Mouse (Mus musculus): Measurements from ENCODE around the gene Slc4a1. TPM values are rescaled to one million over a fixed set of nuclear protein-coding genes. Genes with fewer than 3 reads are reported as not detected.

Gene Slc4a1
- polyA plus RNA-seq, 1 experiment from 2014 or later: 4.4 TPM

DNA sequence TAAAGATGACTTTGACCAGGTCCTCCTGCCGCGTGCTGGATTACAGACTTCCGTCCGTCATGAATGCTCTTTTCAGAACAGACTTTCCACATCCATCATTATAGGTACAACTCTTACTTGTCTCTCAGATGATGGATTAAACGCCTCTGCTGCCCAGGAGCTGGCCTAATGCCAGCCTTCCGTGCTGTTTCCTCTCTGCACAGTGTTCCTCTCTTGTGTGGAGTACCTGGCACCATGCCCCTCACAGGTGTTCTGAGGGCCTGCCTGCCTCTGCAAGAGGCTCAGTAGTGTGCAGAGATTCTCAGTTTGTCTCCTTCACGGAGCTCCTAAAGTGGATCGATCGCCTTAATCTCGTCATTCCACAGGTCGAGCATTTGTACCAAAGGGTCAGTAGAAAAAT, 26.8 kb downstream of the Slc4a1 start:
- no peak overlapping the region for H3K9ac ChIP-seq
- no peaks in the 10 kb centered on the region for H3K36me3 ChIP-seq
- 77% methylated on average over 11 of the region's 11 CpGs for WGBS
- no peak overlapping the region for H3K27ac ChIP-seq
- no peak overlapping the region for H3K4me3 ChIP-seq
- no peaks in the 10 kb centered on the region for H3K9me3 ChIP-seq
- ATAC-seq (ENCODE audit: low FRiP score): no peak
- peaks cover 11% of the 10 kb centered on the region for H3K4me1 ChIP-seq (replicated peaks)
- no peaks in the 10 kb centered on the region for H3K27me3 ChIP-seq
- H3K4me2 ChIP-seq: no peak overlapping the region

- no peak overlapping the region for H3K27ac ChIP-seq
- no peaks in the 10 kb centered on the region for H3K9me3 ChIP-seq
- H3K9ac ChIP-seq: no peak overlapping the region
- ATAC-seq (ENCODE audit: low FRiP score): no peak
- H3K36me3 ChIP-seq: no peaks in the 10 kb centered on the region
- no peaks in the 10 kb centered on the region for H3K27me3 ChIP-seq
- H3K4me2 ChIP-seq: no peak overlapping the region
- peaks cover 11% of the 10 kb centered on the region for H3K4me1 ChIP-seq (replicated peaks)
- no peak overlapping the region for H3K4me3 ChIP-seq
- 49% methylated on average over 3 of the region's 3 CpGs for WGBS
These were observed 27.4 kb downstream of the Slc4a1 start for GRCm38 (mm10) chr11:102338561-102338960.

DNA sequence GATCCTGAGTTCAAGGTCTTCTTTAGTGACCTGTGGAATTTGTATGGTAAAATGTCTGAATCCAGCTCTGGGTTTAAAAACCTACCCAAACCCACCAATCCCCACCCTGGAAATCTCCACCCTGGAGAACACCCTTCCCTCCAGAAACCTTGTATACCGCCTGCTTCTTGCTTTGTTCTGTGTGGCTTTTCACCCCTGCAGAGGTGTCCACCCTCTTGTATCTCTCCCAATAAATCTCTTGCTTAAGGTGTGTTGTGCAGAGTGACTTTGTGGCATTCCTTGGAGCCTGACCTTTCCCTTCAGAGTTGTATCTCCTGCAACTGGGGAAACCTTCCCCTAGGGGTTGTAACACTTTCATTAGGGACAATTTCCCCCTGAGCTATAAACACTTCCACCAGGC, 28.1 kb downstream of the Slc4a1 start:
- no peaks in the 10 kb centered on the region for H3K9me3 ChIP-seq
- H3K4me3 ChIP-seq: no peak overlapping the region
- no peaks in the 10 kb centered on the region for H3K27me3 ChIP-seq
- no peak overlapping the region for H3K27ac ChIP-seq
- ATAC-seq (ENCODE audit: low FRiP score): no peak
- H3K9ac ChIP-seq: no peak overlapping the region
- WGBS: 88% methylated on average over 1 of the region's 1 CpGs
- H3K4me1 ChIP-seq (replicated peaks): peaks cover 10% of the 10 kb centered on the region
- no peak overlapping the region for H3K4me2 ChIP-seq
- no peaks in the 10 kb centered on the region for H3K36me3 ChIP-seq

DNA sequence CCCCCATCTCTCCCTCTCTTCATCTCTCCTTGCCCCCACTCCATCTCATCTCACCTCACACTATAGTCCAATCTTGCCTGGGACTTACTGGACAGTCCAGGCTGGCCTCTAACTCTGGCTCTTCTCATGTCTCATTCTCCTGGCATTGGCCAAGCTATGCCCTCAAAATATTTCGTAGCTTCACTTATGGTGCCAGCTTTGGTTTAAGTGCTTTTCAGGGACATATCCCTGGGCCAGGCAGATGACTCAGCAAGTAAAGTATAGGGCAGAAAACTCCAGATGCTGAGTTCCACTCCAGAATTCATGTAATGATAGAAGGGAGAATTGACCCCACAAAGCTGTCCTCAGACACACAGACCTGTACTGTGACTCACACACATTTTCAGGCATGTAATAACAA, 29.8 kb downstream of the Slc4a1 start:
- no peak overlapping the region for H3K4me2 ChIP-seq
- H3K27me3 ChIP-seq: no peaks in the 10 kb centered on the region
- H3K9me3 ChIP-seq: no peaks in the 10 kb centered on the region
- no peak overlapping the region for H3K9ac ChIP-seq
- no peak overlapping the region for H3K27ac ChIP-seq
- H3K36me3 ChIP-seq: no peaks in the 10 kb centered on the region
- no peak for ATAC-seq (ENCODE audit: low FRiP score)
- WGBS: 87% methylated on average over 1 of the region's 1 CpGs
- no peak overlapping the region for H3K4me3 ChIP-seq
- peaks cover 7% of the 10 kb centered on the region for H3K4me1 ChIP-seq (replicated peaks)

DNA sequence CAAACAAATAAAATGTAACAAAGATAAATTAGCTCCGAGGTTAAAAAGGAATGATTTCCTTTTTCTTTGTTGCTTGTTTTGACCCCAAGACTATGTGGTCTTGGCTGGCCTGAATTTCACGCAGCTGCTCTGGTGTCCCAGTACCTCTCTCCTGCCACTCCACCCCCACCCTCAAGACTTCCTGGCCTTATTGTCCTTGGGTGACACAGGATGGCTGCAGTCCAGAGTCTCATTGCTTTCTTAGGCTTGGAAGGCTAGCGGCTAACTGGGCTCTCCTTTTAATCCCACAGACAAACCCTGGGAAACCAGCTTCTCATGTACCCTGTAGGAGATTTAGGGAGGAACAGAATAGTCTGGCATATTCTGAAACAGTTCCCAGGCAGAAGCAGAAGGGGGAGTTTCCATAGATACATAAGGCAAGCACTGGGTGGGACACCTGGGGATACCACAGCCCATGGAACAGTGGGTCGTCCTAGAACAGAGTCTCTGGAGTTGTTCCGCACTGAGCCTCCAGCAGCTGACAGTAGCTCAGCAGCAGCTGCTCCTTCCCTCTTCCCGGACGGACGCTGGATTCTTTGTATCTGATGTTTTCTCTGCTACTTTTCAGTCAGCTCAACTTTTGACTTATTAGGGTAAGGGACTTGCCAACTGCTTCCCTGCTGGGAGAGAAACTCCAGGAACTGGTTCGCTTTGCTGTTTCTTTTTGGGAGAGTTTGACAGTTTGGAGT, 30.9 kb downstream of the Slc4a1 start:
- Histone ChIP-seq H3K4me3 (no peak overlapping the region), H3K4me1 (replicated peaks) (peaks cover 7% of the 10 kb centered on the region), H3K4me2 (no peak overlapping the region), H3K9ac (peak overlapping the region; percentile 35; the same call in 1 of the 2 replicates), H3K27ac (peak overlapping the region; percentile 35; the same call in 1 of the 2 replicates), H3K27me3 (no peaks in the 10 kb centered on the region), H3K9me3 (no peaks in the 10 kb centered on the region), H3K36me3 (no peaks in the 10 kb centered on the region)
- 32% methylated on average over 9 of the region's 9 CpGs for WGBS
- no peak for ATAC-seq (ENCODE audit: low FRiP score)

- Histone ChIP-seq H3K9ac (no peak overlapping the region), H3K4me3 (no peak overlapping the region), H3K36me3 (no peaks in the 10 kb centered on the region), H3K27ac (no peak overlapping the region), H3K9me3 (no peaks in the 10 kb centered on the region), H3K4me2 (no peak overlapping the region), H3K4me1 (replicated peaks) (peaks cover 7% of the 10 kb centered on the region), H3K27me3 (no peaks in the 10 kb centered on the region)
- 69% methylated on average over 4 of the region's 4 CpGs for WGBS
- no peak for ATAC-seq (ENCODE audit: low FRiP score)
These were observed 32.0 kb downstream of the Slc4a1 start for GRCm38 (mm10) chr11:102334010-102334409.

DNA sequence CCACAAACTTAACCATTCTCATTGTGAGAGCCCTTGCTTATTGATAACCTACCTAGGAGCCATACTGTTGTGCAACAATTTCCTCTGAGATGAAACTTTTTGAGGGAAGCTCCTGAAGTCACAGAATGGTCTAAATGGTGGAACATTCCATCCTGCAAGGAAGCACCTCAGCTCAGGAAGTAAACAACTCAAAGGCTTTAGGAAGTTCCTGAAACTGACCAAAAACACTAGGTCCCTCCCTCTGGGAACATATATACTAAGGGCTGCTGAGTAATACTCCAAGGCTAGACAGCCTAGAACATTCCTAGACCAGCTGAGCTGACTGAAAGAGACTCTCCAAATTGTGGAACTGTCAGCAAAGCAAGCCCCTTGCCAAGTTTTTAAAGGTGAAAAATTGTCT, 32.9 kb downstream of the Slc4a1 start:
- ATAC-seq (ENCODE audit: low FRiP score): no peak
- H3K4me2 ChIP-seq: no peak overlapping the region
- H3K9me3 ChIP-seq: no peaks in the 10 kb centered on the region

GRCm38 (mm10) chr11:102331806-102332205, 34.2 kb downstream of the Slc4a1 start:
- H3K4me1 ChIP-seq (replicated peaks): peaks cover 7% of the 10 kb centered on the region
- 55% methylated on average over 4 of the region's 4 CpGs for WGBS
- H3K27ac ChIP-seq: no peak overlapping the region
- H3K36me3 ChIP-seq: no peaks in the 10 kb centered on the region
- no peak overlapping the region for H3K4me2 ChIP-seq
- no peaks in the 10 kb centered on the region for H3K9me3 ChIP-seq
- H3K9ac ChIP-seq: no peak overlapping the region
- no peak for ATAC-seq (ENCODE audit: low FRiP score)
- H3K4me3 ChIP-seq: no peak overlapping the region
- H3K27me3 ChIP-seq: 0 out of 2 replicates have a peak, but pooled peaks cover 3% of the 10 kb centered on the region

More for the DNA sequence above, 32.9 kb downstream of the Slc4a1 start:
- Histone ChIP-seq H3K9ac (no peak overlapping the region), H3K27ac (no peak overlapping the region), H3K4me1 (replicated peaks) (peaks cover 7% of the 10 kb centered on the region), H3K27me3 (no peaks in the 10 kb centered on the region), H3K36me3 (no peaks in the 10 kb centered on the region), H3K4me3 (no peak overlapping the region)

DNA sequence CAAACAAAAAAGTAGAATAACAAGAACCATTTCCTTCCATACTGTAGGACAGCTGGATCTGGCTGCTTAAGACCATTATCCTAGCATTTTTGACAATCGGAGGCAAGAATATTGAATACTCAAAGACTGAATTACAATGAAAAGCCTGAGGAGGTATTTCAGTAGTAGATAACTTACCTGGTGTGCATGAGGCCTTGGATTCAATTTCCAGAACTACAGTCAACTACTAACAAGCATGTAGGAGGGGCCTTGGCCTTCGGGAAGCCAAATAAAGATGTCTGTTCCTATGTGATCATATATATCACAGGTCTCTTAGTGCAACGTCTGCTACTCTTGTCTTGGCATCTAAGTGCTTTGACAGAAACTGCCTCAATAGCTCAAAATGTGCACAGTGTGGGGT, 36.0 kb downstream of the Slc4a1 start:
- Histone ChIP-seq H3K4me2 (no peak overlapping the region), H3K9ac (no peak overlapping the region), H3K36me3 (no peaks in the 10 kb centered on the region), H3K9me3 (no peaks in the 10 kb centered on the region), H3K27me3 (0 out of 2 replicates have a peak, but pooled peaks cover 3% of the 10 kb centered on the region), H3K4me3 (no peak overlapping the region), H3K4me1 (replicated peaks) (peaks cover 2% of the 10 kb centered on the region), H3K27ac (no peak overlapping the region)
- 79% methylated on average over 3 of the region's 3 CpGs for WGBS
- ATAC-seq (ENCODE audit: low FRiP score): no peak

DNA sequence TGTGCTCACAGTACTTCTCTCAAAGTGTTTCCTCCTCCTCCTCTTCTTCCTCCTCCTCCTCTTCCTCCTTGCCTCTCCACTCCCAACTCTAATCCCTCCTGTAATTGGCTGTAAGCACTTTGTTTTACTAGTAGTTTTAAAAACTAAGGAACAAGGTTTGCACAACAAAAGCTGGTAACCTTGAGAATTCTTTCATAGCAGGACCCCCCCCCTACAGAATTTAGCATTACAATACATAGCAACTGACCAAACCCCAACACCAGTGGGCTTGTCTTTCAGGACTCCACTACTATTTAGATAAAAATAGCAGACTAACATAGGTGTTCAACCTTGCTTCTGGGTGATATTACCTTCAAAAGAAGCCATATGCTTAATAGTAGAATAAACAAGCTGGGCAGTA, 36.5 kb downstream of the Slc4a1 start:
- H3K27ac ChIP-seq: no peak overlapping the region
- H3K4me2 ChIP-seq: no peak overlapping the region
- H3K4me1 ChIP-seq (replicated peaks): no peaks in the 10 kb centered on the region
- no peaks in the 10 kb centered on the region for H3K36me3 ChIP-seq
- 0 out of 2 replicates have a peak, but pooled peaks cover 3% of the 10 kb centered on the region for H3K27me3 ChIP-seq
- no peaks in the 10 kb centered on the region for H3K9me3 ChIP-seq
- ATAC-seq (ENCODE audit: low FRiP score): no peak
- H3K4me3 ChIP-seq: no peak overlapping the region
- no peak overlapping the region for H3K9ac ChIP-seq

DNA sequence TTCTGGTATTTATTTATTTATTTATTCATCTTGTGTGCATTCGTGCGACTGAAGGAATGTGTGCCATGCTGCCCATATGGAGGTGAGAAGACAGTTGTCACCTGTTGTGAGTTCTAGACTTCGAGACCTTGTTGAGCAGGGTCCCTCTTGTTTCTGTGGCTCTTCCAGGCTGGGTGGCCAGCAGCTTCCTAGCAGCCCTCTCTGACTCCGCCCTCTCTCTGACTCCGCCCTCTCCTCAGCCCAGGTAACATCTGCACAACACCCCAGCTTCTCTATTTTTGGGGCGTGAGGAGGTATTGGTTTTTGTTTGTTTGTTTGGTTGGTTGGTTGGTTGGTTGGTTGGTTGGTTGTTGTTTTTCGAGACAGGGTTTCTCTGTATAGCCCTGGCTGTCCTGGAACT, 38.2 kb downstream of the Slc4a1 start:
- Histone ChIP-seq H3K27me3 (0 out of 2 replicates have a peak, but pooled peaks cover 3% of the 10 kb centered on the region), H3K9ac (no peak overlapping the region), H3K4me2 (no peak overlapping the region), H3K4me1 (replicated peaks) (no peaks in the 10 kb centered on the region), H3K4me3 (no peak overlapping the region), H3K36me3 (no peaks in the 10 kb centered on the region), H3K27ac (no peak overlapping the region), H3K9me3 (no peaks in the 10 kb centered on the region)
- ATAC-seq (ENCODE audit: low FRiP score): no peak
- 84% methylated on average over 7 of the region's 7 CpGs for WGBS

DNA sequence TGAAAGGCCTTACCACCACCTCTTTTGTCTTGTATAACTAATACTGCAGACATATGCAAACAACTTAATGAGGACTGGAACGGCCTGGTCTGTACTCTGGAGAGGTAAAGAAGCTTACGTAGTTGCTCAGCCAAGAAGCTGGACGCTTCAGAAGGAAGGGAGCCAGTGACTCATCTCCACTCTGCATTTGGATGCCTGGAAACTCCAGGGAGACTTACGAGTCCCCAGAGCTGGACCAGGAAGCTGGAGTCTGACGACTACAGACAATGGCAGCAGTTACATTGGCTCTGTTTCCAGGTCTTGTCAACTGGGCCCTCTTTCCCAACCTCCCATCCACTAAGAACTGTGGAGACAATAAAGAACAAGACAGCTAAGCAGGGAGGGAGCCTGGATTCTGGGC, 38.8 kb downstream of the Slc4a1 start:
- H3K4me3 ChIP-seq: no peak overlapping the region
- no peaks in the 10 kb centered on the region for H3K36me3 ChIP-seq
- no peak overlapping the region for H3K4me2 ChIP-seq
- no peaks in the 10 kb centered on the region for H3K4me1 ChIP-seq (replicated peaks)
- ATAC-seq (ENCODE audit: low FRiP score): no peak
- no peak overlapping the region for H3K27ac ChIP-seq
- H3K27me3 ChIP-seq: 0 out of 2 replicates have a peak, but pooled peaks cover 3% of the 10 kb centered on the region
- H3K9me3 ChIP-seq: no peaks in the 10 kb centered on the region
- no peak overlapping the region for H3K9ac ChIP-seq
- WGBS: 61% methylated on average over 5 of the region's 5 CpGs

- peaks cover 13% of the 10 kb centered on the region for H3K4me1 ChIP-seq (replicated peaks)
- H3K9me3 ChIP-seq: no peaks in the 10 kb centered on the region
- no peaks in the 10 kb centered on the region for H3K36me3 ChIP-seq
- no peak overlapping the region for H3K9ac ChIP-seq
- ATAC-seq (ENCODE audit: low FRiP score): no peak
- WGBS: 80% methylated on average over 1 of the region's 1 CpGs
- H3K4me2 ChIP-seq: no peak overlapping the region
- H3K4me3 ChIP-seq: no peak overlapping the region
- no peak overlapping the region for H3K27ac ChIP-seq
- H3K27me3 ChIP-seq: 0 out of 2 replicates have a peak, but pooled peaks cover 3% of the 10 kb centered on the region
These were observed 42.5 kb downstream of the Slc4a1 start for GRCm38 (mm10) chr11:102323516-102323915.

Measured in hindbrain, embryonic 13.5 days (tissue).